Mouse (Mus musculus): ENCODE results near the gene Fam20c.

Fam20c gene

DNA sequence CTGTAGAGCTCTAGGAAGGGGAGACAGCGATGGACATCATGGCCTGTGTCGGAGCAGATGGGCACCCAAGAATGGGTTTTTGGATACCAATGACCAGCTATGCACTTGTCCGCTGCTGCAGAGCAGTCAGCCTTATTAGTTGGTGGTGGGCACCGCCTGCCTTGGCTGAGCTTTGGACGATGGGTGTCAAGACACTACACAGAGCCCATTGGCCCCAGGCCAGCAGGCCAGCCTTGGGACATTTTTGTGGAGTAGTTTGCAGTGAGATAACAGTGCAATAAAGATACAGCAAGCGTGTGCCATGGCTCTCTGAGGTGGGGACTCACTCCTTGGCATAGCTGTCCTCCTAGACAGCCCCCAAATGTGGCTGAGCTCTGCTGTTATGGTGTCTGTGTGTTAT is 55.5 kb downstream of the Fam20c start:
- no peak for DNase-seq (ENCODE audit: extremely low spot score)

DNA sequence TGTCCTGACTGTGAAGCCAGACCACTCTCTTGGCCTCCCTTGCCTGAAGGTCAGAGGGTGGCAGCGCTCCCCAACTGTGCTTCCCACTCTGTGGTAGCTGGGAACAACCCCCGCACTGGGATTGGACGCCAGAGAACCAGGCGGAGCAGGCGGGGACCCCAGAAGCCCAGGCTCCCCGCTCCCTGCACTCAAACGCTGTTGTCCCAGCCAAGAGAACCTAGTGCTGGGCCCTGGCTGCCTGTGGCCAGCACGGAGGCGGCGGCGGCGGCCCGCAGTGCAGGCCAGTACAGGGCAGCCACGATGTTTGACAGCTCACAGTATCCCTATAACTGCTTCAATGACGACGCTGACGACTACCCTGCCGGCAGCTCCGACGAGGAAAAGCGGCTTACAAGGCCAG is 65.5 kb downstream of the Fam20c start, which contains the start of gene Gm5294:
TSS of gene Gm5294 (plus strand) at position 301 of the 400 bp plus-strand sequence.
- no peak for DNase-seq (ENCODE audit: extremely low spot score)

DNA sequence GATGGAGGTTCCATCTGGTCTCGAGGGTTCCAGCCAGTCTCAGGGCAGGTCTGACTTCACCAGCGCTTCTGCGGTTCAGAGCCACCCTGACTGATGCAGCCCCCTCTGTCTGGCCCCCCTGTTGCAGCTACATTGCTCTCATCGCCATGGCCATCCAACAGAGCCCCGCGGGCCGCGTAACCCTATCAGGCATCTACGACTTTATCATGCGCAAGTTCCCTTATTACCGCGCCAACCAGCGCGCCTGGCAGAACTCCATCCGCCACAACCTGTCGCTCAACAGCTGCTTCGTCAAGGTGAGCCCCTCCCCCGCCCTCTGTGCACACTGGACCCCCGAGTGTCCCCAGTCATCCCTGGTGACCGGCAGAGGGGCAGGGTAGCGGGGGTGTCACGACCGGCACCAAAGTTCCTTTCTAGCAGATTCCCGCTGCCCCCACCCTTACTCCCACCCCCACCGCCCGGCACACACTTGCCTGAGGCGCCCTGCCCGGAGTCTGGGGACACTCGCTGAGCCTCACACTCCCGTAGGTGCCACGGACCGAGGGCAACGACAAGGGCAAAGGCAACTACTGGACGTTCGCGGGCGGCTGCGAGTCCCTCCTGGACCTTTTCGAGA is 66.5 kb downstream of the Fam20c start:
- peak; percentile 28 for DNase-seq (ENCODE audit: extremely low spot score)

DNA sequence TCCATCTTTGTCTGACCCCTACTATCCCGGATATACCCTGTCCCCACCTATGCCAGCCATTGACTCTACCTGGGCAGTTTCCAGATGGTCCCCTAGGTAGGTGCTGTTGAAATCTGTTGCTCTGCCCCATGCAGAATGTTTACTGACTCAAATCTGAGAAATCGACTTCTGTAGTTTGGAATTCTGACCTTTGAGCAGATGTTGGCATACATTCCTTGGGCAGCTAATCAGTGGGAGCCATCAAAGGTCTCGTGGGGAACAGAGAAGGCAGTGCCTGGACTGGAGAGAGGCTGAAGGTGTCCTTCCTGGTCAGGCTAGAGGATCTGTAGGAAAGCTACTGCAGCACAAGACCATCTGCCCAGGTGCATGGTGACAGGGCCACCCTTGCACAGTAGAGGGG is 70.8 kb downstream of the Fam20c start:
- DNase-seq (ENCODE audit: extremely low spot score) = no peak

DNA sequence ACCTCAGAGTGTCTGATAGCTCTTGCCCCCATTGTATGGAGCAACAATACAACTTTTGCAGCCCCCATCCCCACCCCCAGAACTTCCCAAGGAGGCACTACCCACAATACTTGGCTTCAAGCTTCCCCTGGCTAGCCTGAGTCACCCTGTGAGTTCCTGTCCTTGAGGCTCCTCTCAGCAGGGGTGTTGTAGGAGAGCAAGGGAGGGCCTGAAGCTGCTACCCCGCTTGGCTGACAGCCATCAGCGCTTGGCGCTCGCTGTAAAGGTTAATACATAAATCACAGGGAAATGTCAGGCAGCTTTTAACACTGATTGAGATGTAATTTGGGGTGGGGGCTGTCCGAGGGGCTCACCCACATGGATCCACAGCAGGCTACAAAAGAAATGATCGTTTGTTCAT is 79.1 kb downstream of the Fam20c start:
- no peak for DNase-seq (ENCODE audit: extremely low spot score)

DNA sequence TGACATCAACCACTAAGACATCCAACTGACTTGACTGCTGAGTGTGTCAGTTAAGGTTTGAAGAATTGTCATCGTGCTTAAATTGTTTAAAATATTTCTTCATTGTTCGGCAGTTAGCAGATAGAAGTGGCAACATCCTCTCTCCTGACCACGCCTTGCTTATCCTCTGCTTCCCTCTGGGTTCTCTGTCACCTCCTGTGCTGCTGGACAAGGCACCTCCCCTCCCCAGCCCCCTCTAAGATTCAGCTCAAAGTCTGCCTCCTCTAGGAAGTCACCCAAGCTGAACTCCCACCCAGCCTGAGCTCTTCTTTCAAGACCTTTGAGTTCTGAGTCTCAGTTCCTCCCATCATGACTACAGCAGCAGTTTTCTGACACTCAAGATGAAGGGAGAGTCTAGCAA is 80.6 kb downstream of the Fam20c start:
- DNase-seq (ENCODE audit: extremely low spot score) = no peak

DNA sequence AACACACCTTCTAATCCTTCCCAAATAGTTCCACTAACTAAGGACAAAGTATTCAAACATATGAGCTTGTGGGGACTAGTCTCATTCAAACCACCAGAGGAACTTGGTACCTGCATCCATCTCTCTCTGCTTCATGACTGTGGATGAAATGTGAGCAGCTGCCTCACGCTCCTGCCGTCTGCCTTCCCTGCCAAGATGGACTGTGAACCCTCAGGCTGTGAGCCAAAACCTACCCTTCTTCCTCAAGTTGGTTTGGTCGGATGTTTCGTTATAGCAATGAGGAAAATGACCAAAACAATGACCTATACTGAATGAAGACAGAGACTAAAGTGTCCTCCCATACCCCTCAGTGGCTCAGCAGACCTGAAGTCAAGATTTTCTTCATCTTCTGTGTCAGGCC is 86.7 kb downstream of the Fam20c start:
- DNase-seq (ENCODE audit: extremely low spot score) = no peak

DNA sequence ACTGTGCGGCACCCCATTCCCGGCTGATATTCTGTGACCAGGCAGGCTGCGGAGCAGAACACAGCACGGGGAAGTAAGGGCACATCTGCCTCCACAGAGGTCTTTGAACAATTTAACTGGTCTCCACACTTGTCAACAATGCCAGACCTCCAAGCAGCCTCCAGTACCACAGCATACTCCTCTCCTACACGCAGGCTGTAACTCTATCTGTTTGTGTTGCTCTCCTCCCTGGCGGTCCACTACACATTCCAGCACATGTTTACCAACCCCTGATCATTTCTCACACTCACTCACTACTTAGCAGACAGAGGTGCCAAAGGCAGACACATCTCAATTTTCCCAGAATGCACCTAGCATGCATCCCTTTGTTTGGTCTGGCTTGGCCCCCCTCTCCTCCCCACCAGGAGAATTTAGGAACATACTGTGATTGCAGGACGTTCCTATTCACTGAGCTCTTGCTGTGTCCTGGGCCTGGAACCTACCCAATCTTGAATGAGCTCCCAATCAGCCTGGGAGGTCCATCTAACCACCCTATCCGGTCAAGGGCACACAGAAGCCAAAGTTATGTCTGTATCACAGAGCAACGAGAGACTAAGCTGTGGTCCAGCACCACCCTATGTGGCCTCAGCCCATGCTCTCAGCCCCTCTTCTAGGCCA is 89.0 kb downstream of the Fam20c start:
- no peak for DNase-seq (ENCODE audit: extremely low spot score)

DNA sequence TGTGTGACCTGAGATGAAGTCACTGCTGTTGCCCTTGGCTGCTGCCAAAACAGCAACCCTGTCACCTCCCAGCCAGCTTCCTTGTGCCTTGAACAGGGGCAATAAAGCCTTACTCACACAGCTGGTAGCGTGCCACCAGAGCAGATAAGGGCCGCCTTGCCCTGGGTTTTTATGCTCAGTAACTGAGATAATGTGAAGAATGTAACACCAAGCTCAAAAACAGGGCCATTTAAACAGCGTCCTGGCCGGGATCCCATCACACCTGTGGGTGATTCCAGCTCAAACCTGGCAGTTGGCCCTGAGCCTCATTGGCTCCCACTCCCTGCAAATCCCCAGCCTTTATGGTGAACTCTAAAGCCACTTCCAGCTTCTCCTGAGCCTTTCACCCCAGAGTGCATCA is 92.2 kb downstream of the Fam20c start:
- DNase-seq (ENCODE audit: extremely low spot score) = no peak

DNA sequence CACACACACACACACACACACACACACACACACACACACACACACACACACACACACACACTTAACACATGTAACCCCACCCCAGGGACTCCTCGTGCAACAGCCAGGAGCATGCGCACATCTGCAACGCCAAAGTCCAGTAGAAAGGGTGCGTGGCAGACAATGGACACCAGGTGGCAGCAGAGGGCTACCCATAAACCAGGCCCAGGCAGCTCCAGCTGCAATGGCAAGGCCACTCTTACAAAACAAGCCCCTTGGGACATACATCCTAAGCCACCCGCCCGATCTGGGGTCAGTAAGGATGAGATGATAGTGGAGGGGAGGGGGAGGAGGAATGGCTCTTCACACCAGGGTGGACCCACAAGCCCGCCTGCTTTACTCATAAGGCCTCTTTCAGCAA is 93.8 kb downstream of the Fam20c start:
- peak; percentile 93 for DNase-seq (ENCODE audit: extremely low spot score)

DNA sequence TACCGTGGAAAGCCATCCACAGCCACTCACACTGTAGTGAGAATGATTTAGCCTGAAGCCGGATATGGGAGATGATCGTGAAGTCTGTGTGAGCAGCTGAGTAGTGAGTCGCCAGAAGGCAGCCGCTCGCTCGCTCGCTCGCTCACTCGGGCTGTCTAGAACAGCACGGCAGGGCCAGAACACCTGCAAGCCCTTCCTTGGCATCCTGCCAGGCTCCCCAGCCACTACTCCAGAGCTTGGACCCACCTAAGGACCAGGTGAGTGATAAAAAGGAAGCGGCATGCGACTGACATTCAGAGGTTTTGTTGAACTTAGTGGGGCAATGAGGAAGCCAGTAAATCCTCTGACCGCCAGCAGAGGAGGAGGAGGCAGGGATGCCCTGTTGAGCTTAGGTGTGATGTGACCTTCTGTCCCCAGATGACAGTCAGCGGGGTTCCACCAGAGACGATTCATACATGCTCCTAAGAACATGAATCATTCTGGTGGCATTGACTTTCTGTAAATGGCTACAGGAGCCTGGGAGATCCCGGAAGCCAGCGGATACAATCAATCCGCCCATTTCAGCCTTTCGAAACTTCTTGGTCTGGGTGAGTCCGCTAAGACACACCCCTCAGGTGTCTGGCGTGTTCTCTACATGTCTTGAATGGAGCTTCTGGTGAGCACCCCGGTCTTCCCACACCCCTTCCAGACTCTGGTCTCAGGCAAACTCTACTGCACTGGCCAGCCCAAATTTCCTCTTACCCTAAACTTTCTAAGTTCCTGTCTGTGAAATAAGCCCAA is 95.6 kb downstream of the Fam20c start:
- no peak for DNase-seq (ENCODE audit: extremely low spot score)

DNA sequence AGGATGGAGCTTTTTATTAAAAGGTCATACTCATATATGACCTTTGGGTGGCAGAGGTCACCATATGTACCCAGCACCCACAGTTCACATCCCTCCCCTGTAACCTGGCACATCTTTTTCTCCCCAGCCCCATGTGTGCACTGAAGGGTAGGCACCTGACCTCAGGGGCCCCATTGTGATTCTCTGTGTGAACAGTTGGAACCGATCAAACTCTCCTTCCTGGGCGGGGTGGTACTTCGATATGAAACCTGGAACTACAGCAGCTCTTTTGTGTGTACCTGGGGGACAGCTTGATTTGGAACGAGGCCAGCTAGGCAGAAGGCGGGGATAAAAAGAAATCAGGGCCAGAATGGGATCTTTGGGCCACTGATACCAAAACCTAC is 96.1 kb downstream of the Fam20c start:
- DNase-seq (ENCODE audit: extremely low spot score) = no peak

DNA sequence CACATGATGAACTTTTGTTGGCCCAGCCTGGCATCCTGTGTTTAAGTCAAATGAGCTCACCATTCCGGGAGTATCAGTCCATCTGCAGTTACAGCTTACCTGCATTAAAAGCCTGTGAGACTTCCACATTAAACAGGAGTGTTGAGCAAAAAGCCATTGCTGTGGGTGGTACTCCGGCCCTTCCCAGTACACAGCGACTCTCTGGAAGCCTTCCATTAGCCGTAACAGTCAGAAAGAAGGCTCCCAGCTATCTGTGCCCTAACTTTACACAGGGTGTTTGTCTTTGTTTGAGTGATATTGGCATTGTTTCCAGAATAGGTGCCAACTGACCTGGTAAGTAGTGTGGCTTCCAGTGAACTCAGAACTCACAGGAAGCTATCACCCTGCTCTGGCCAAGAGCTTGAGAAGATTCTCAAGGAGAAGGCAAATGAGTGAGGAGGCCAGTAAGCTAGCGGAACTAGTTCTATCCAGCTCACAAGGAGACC is 97.0 kb downstream of the Fam20c start:
- no peak for DNase-seq (ENCODE audit: extremely low spot score)

DNA sequence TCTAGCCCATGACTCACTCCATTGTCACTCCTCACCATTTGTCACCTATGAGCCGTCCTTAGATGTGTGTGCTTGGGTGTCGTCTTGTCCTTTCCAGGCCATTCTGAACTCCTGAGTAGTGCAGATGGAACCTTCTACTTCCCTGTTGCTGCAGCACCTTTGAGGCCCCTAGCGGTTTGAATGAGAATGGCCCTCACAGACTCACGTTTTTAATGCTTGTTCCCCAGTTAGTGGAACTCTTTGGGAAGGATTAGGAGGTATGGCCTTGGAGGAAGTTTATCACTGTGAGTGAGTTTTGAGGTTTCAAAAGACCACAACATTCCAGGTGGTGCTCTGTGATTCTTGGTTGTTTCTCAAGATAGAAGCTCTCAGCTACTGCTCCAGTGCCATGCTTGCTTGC is 97.8 kb downstream of the Fam20c start:
- DNase-seq (ENCODE audit: extremely low spot score) = no peak

DNA sequence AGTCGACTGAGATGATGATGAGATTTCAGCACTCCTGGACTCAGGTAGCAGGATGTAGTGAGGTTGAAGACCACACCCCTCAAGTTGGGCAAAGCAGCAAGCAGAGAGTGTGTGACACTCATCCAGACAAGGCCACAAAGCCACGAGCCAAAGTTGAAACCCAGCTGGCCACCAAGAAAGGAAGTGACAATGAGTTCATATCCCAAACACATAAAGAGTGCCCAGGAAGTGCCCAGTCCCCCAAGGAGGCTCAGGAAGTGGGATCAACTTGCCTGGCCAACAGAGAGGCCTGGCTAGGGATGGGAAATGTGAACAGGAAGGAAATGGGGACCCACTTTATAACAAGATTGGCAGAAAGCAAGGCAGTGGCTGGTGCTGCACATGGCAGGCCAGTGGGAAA is 99.0 kb downstream of the Fam20c start:
- DNase-seq (ENCODE audit: extremely low spot score) = no peak

DNA sequence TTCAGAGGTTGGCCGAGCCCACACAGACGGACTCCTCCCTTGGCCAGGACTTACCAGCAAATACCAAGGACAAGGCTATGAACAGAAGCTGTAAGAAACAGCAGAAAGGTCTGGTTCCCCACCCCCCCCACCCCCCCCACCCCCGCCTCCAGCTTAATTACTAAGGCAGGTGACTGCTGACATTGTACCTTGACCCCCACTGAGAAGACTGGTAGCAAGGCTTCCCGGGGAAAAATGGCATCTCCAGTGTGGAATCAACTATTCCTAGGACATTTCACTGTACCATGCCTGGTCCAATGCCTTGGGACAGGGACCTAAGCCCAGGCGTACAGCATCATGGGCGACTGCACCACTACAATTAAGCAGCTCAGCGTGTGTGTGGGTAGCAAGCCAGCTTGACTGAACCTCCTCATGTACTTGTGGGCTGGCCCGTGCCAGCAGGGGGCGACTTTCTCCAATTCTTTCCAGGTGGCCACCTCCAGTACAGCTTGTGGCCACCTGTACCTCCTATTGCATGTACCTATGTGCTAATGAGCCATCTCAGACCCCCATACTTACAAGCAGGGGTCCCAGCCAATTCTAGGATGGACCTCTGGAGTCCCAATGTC is 102.8 kb downstream of the Fam20c start:
- peak; percentile 63 for DNase-seq (ENCODE audit: extremely low spot score)

DNA sequence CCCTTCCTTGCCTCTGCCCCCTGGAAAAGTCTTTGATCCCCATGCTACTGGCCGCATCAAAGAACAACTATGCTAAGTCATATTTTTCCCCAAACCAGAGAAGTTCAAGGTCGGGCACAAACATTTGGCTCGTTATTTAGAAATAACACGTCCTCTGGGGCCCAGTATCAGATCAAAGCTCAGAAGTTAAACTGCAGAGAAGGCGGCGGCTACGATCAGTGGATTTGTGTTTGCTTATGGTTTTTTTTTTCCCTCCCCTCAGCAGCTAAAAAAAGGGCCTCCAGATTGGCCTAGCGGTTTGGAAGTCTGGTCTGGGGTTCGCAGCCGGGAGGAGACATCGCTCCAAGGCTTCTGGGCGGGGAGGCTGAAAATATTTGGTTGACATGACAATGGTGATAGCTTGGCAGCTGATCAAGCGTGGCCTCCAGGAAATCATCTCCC is 103.5 kb downstream of the Fam20c start:
- no peak for DNase-seq (ENCODE audit: extremely low spot score)
